Mouse (Mus musculus) liver, embryonic 14.5 days (tissue): ENCODE measurements around the gene Nkx2-5. TPM values are rescaled to one million over a fixed set of nuclear protein-coding genes. Genes with fewer than 3 reads are reported as not detected.

ENCODE experiments used
- ATAC-seq: fragments of 200-750 bp; cut with Nextera tagmentation; 2 replicates; pipeline ENCODE4 v1.8.0; 2017; ENCODE audit warnings: moderate number of reproducible peaks, mild to moderate bottlenecking, moderate library complexity; ENCODE audit not compliant: insufficient read depth
- DNase-seq, 3 experiments: peaks; one replicate each; pipeline ENCODE4 v3.0.0-alpha.2; 2012 to 2013; ENCODE audit warnings: low read depth in 3 of 3, low spot score in 3 of 3
- H3K27ac ChIP-seq: fragments of 300-500 bp; sonication (generic); 2 replicates; pipeline ENCODE4 v1.5.1; 2014; ENCODE audit warnings: moderate library complexity, mild to moderate bottlenecking, control low read depth, inconsistent platforms
- H3K27me3 ChIP-seq: fragments of 300-500 bp; sonication (generic); 2 replicates; pipeline ENCODE4 v1.6.1; 2014; ENCODE audit warnings: mild to moderate bottlenecking, low read length, moderate library complexity; ENCODE audit not compliant: control insufficient read depth, insufficient read depth
- H3K36me3 ChIP-seq: fragments of 300-500 bp; sonication (generic); replicated peaks from 2 replicates; pipeline ENCODE4 v1.6.1; 2014; ENCODE audit warnings: low read depth; ENCODE audit not compliant: control insufficient read depth, insufficient read depth
- H3K4me1 ChIP-seq, 2 experiments: fragments of 200-500 bp in 1 of 2; fragments of 300-500 bp in 1 of 2; sonication (generic) in 1 of 2; replicated peaks; 2 replicates each; pipeline ENCODE4 v1.6.1; 2012 to 2014; ENCODE audit warnings: antibody characterized with exemption in 1 of 2, inconsistent platforms in 1 of 2, low read length in 1 of 2; ENCODE audit not compliant: control insufficient read depth in 2 of 2, insufficient read depth in 2 of 2
- H3K4me2 ChIP-seq: fragments of 300-500 bp; sonication (generic); 2 replicates; pipeline ENCODE4 v1.6.1; 2014; ENCODE audit warnings: low read depth, mild to moderate bottlenecking, control low read depth, moderate library complexity
- H3K4me3 ChIP-seq, 2 experiments: fragments of 200-500 bp in 1 of 2; fragments of 300-500 bp in 1 of 2; sonication (generic) in 1 of 2; 2 replicates each; pipeline ENCODE4 v1.5.1; 2012 to 2014; ENCODE audit warnings: low read depth in 2 of 2, low read length in 2 of 2, mild to moderate bottlenecking in 2 of 2, control low read depth in 1 of 2, inconsistent platforms in 1 of 2, moderate library complexity in 1 of 2; ENCODE audit not compliant: insufficient read depth in 1 of 2
- H3K9ac ChIP-seq: fragments of 300-500 bp; sonication (generic); replicated peaks from 2 replicates; pipeline ENCODE4 v1.6.1; 2014; ENCODE audit warnings: mild to moderate bottlenecking, control low read depth, moderate library complexity
- H3K9me3 ChIP-seq: fragments of 300-500 bp; sonication (generic); 2 replicates; pipeline ENCODE4 v1.6.1; 2016; ENCODE audit warnings: low read length, mixed read lengths; ENCODE audit not compliant: control insufficient read depth
- CTCF ChIP-seq: IDR thresholded peaks from 2 replicates; pipeline ENCODE4 v1.5.1; 2016; ENCODE audit warnings: antibody characterized with exemption, low read depth, control low read depth
- EP300 ChIP-seq: IDR thresholded peaks from 2 replicates; pipeline ENCODE4 v1.6.1; 2016; ENCODE audit warnings: antibody characterized with exemption, low read depth
- WGBS: fragments of 180-500 bp; shearing (Covaris S2); extraction: QIAGEN DNeasy Blood & Tissue Kit; methylation state at CpG from one replicate; pipeline ENCODE4 v1.1.7; 2014; ENCODE audit not compliant: insufficient replicate concordance; 5-methylcytosine and 5-hydroxymethylcytosine counted together
- polyA plus RNA-seq, 2 experiments: library from polyadenylated mRNA; depleted of rRNA in 1 of 2; stranded (reverse) in 1 of 2; unstranded in 1 of 2; fragments of >200 nt; fragmentation: Nextera tagmentation in 1 of 2; extraction: Ambion mirVana in 1 of 2; gene quantifications; 2 replicates each; pipeline versions ENCODE4 v1.2.1 to v1.2.3; 2012 to 2014

Gene Nkx2-5
- not detected in 2 replicates for polyA plus RNA-seq (2012; rRNA removed)
- not detected in 2 replicates for polyA plus RNA-seq (2014; fragmentation: Nextera tagmentation; extraction: Ambion mirVana)

- TF ChIP-seq CTCF: no peak
- TF ChIP-seq EP300: no peak
- H3K9ac ChIP-seq: no peak within 1 kb of the TSS
- H3K4me3 ChIP-seq: no peak within 1 kb of the TSS
- no peaks in the 10 kb centered on the region for H3K4me1 ChIP-seq
- ATAC-seq (no peak), DNase-seq (no peak)
- H3K27me3 ChIP-seq: peaks cover 87% of the 10 kb centered on the region
- H3K9me3 ChIP-seq: no peaks in the 10 kb centered on the region
- H3K4me2 ChIP-seq: no peak within 1 kb of the TSS
- H3K36me3 ChIP-seq: no peaks in the 10 kb centered on the region
- 0% methylated on average over 5 of the region's 5 CpGs for WGBS
- H3K27ac ChIP-seq: no peak within 1 kb of the TSS
Observed at GRCm38 (mm10) chr17:26844909-26845148, at the start of gene Nkx2-5. TSS of gene Nkx2-5 (minus strand) at chr17:26845009.

GRCm38 (mm10) chr17:26894342-26894741 is 49.5 kb upstream of the Nkx2-5 start:
- ATAC-seq (no peak), DNase-seq (no peak)
- Histone ChIP-seq H3K27ac (no peak overlapping the region), H3K9ac (no peak overlapping the region), H3K9me3 (no peaks in the 10 kb centered on the region), H3K36me3 (no peaks in the 10 kb centered on the region), H3K27me3 (no peaks in the 10 kb centered on the region), H3K4me1 (no peaks in the 10 kb centered on the region), H3K4me2 (no peak overlapping the region), H3K4me3 (no peak overlapping the region)
- 75% methylated on average over 6 of the region's 6 CpGs for WGBS
- TF ChIP-seq CTCF: no peak
- TF ChIP-seq EP300: no peak

GRCm38 (mm10) chr17:26893492-26893891 is 48.7 kb upstream of the Nkx2-5 start:
- ATAC-seq (no peak), DNase-seq (no peak)
- H3K36me3 ChIP-seq: no peaks in the 10 kb centered on the region
- H3K4me1 ChIP-seq: no peaks in the 10 kb centered on the region
- no peaks in the 10 kb centered on the region for H3K27me3 ChIP-seq
- H3K9ac ChIP-seq: no peak overlapping the region
- H3K4me2 ChIP-seq: no peak overlapping the region
- 43% methylated on average over 6 of the region's 6 CpGs for WGBS
- no peak overlapping the region for H3K4me3 ChIP-seq
- H3K9me3 ChIP-seq: no peaks in the 10 kb centered on the region
- no peak overlapping the region for H3K27ac ChIP-seq
- no peak for TF ChIP-seq EP300
- TF ChIP-seq CTCF: no peak

- no peak for DNase-seq
- 56% methylated on average over 16 of the region's 16 CpGs for WGBS
- Histone ChIP-seq H3K27ac (no peak overlapping the region), H3K4me2 (no peak overlapping the region), H3K9me3 (no peaks in the 10 kb centered on the region), H3K4me1 (no peaks in the 10 kb centered on the region), H3K9ac (no peak overlapping the region), H3K36me3 (no peaks in the 10 kb centered on the region), H3K4me3 (no peak overlapping the region), H3K27me3 (no peaks in the 10 kb centered on the region)
- TF ChIP-seq CTCF (no peak), EP300 (no peak)
- no peak for ATAC-seq
Observed at GRCm38 (mm10) chr17:26892635-26893375, 48.0 kb upstream of the Nkx2-5 start.

- Histone ChIP-seq H3K27me3 (no peaks in the 10 kb centered on the region), H3K9ac (no peak overlapping the region), H3K4me1 (peaks cover 9 to 19% of the 10 kb centered on the region in 2 experiments; a peak in 3 of 4 replicates), H3K27ac (no peak overlapping the region), H3K4me3 (no peak overlapping the region), H3K9me3 (no peaks in the 10 kb centered on the region), H3K4me2 (no peak overlapping the region), H3K36me3 (no peaks in the 10 kb centered on the region)
- DNase-seq (no peak), ATAC-seq (no peak)
- 33% methylated on average over 3 of the region's 3 CpGs for WGBS
- TF ChIP-seq CTCF (no peak), EP300 (no peak)
Observed at GRCm38 (mm10) chr17:26887926-26888325, 43.1 kb upstream of the Nkx2-5 start.
